Mouse (Mus musculus): Measurements from ENCODE around the gene Gipc2. TPM values are rescaled to one million over a fixed set of nuclear protein-coding genes. Genes with fewer than 3 reads are reported as not detected.
"Not testable (repeated sequence)": the region's sequence is repeated elsewhere in the genome, so short reads cannot be mapped to it uniquely, and the experiment has no call there.

The Gipc2 gene
- polyA plus RNA-seq, 1 experiment, result 1.9 TPM

GRCm38 (mm10) chr3:152204577-152204976 is 38.5 kb upstream of the Gipc2 start:
- Histone ChIP-seq H3K27ac (ENCODE audit: insufficient read depth, low read length) (no peak overlapping the region), H3K4me1 (ENCODE audit: control insufficient read depth, insufficient read depth, low read length) (peaks cover 6% of the 10 kb centered on the region; the same call in 1 of the 2 replicates), H3K4me3 (ENCODE audit: insufficient read depth, low read length) (no peak overlapping the region)
- no peak for TF ChIP-seq POLR2A (IDR thresholded peaks at IDR 0.05; ENCODE audit: low read depth, low read length)
- TF ChIP-seq CTCF (IDR thresholded peaks at IDR 0.05; ENCODE audit: borderline replicate concordance, insufficient read depth, low read length), result no peak

- Histone ChIP-seq H3K4me1 (ENCODE audit: control insufficient read depth, insufficient read depth, low read length) (peaks cover 6% of the 10 kb centered on the region; the same call in 1 of the 2 replicates), H3K27ac (ENCODE audit: insufficient read depth, low read length) (no peak overlapping the region), H3K4me3 (ENCODE audit: insufficient read depth, low read length) (no peak overlapping the region)
- TF ChIP-seq CTCF (IDR thresholded peaks at IDR 0.05; ENCODE audit: borderline replicate concordance, insufficient read depth, low read length) (no peak), POLR2A (IDR thresholded peaks at IDR 0.05; ENCODE audit: low read depth, low read length) (no peak)
Observed at GRCm38 (mm10) chr3:152203996-152204395, 38.0 kb upstream of the Gipc2 start.

- no peak for TF ChIP-seq CTCF (IDR thresholded peaks at IDR 0.05; ENCODE audit: borderline replicate concordance, insufficient read depth, low read length)
- no peak for TF ChIP-seq POLR2A (IDR thresholded peaks at IDR 0.05; ENCODE audit: low read depth, low read length)
Observed at GRCm38 (mm10) chr3:152203411-152203810, 37.4 kb upstream of the Gipc2 start.

GRCm38 (mm10) chr3:152202942-152203341 is 36.9 kb upstream of the Gipc2 start:
- Histone ChIP-seq H3K4me3 (ENCODE audit: insufficient read depth, low read length) (no peak overlapping the region), H3K4me1 (ENCODE audit: control insufficient read depth, insufficient read depth, low read length) (peaks cover 3% of the 10 kb centered on the region; the same call in 1 of the 2 replicates), H3K27ac (ENCODE audit: insufficient read depth, low read length) (no peak overlapping the region)
- TF ChIP-seq CTCF (IDR thresholded peaks at IDR 0.05; ENCODE audit: borderline replicate concordance, insufficient read depth, low read length), result no peak

More at GRCm38 (mm10) chr3:152203411-152203810, 37.4 kb upstream of the Gipc2 start:
- Histone ChIP-seq H3K4me1 (ENCODE audit: control insufficient read depth, insufficient read depth, low read length) (peaks cover 4% of the 10 kb centered on the region; the same call in 1 of the 2 replicates), H3K27ac (ENCODE audit: insufficient read depth, low read length) (no peak overlapping the region), H3K4me3 (ENCODE audit: insufficient read depth, low read length) (no peak overlapping the region)

- Histone ChIP-seq H3K4me3 (ENCODE audit: insufficient read depth, low read length) (no peak overlapping the region), H3K4me1 (ENCODE audit: control insufficient read depth, insufficient read depth, low read length) (no peaks in the 10 kb centered on the region), H3K27ac (ENCODE audit: insufficient read depth, low read length) (no peak overlapping the region)
- no peak for TF ChIP-seq CTCF (IDR thresholded peaks at IDR 0.05; ENCODE audit: borderline replicate concordance, insufficient read depth, low read length)
- TF ChIP-seq POLR2A (IDR thresholded peaks at IDR 0.05; ENCODE audit: low read depth, low read length), result no peak
Observed at GRCm38 (mm10) chr3:152201651-152202050, 35.6 kb upstream of the Gipc2 start.

- Histone ChIP-seq H3K27ac (ENCODE audit: insufficient read depth, low read length) (no peak overlapping the region), H3K4me1 (ENCODE audit: control insufficient read depth, insufficient read depth, low read length) (no peaks in the 10 kb centered on the region), H3K4me3 (ENCODE audit: insufficient read depth, low read length) (no peak overlapping the region)
- TF ChIP-seq POLR2A (IDR thresholded peaks at IDR 0.05; ENCODE audit: low read depth, low read length), result no peak
Observed at GRCm38 (mm10) chr3:152201181-152201580, 35.2 kb upstream of the Gipc2 start.

- Histone ChIP-seq H3K4me3 (ENCODE audit: insufficient read depth, low read length) (no peak overlapping the region), H3K27ac (ENCODE audit: insufficient read depth, low read length) (no peak overlapping the region), H3K4me1 (ENCODE audit: control insufficient read depth, insufficient read depth, low read length) (no peaks in the 10 kb centered on the region)
- TF ChIP-seq CTCF (IDR thresholded peaks at IDR 0.05; ENCODE audit: borderline replicate concordance, insufficient read depth, low read length), result no peak
- TF ChIP-seq POLR2A (IDR thresholded peaks at IDR 0.05; ENCODE audit: low read depth, low read length), result no peak
Observed at GRCm38 (mm10) chr3:152199125-152199524, 33.1 kb upstream of the Gipc2 start.

GRCm38 (mm10) chr3:152197246-152197645 is 31.2 kb upstream of the Gipc2 start:
- H3K4me3 ChIP-seq (ENCODE audit: insufficient read depth, low read length); H3K27ac ChIP-seq (ENCODE audit: insufficient read depth, low read length); H3K4me1 ChIP-seq (ENCODE audit: control insufficient read depth, insufficient read depth, low read length): not testable (repeated sequence)

GRCm38 (mm10) chr3:152193635-152194097 is 27.6 kb upstream of the Gipc2 start:
- H3K4me3 ChIP-seq (ENCODE audit: insufficient read depth, low read length), result peak overlapping the region; percentile 76
- TF ChIP-seq CTCF (IDR thresholded peaks at IDR 0.05; ENCODE audit: borderline replicate concordance, insufficient read depth, low read length) (no peak), POLR2A (IDR thresholded peaks at IDR 0.05; ENCODE audit: low read depth, low read length) (peak; percentile 99)
- H3K4me1 ChIP-seq (ENCODE audit: control insufficient read depth, insufficient read depth, low read length), result peaks cover 2% of the 10 kb centered on the region; the same call in 1 of the 2 replicates
- H3K27ac ChIP-seq (ENCODE audit: insufficient read depth, low read length), result peak overlapping the region; percentile 82

- peaks cover 2% of the 10 kb centered on the region; the same call in 1 of the 2 replicates for H3K4me1 ChIP-seq (ENCODE audit: control insufficient read depth, insufficient read depth, low read length)
- peak overlapping the region; percentile 82 for H3K27ac ChIP-seq (ENCODE audit: insufficient read depth, low read length)
- peak overlapping the region; percentile 76 for H3K4me3 ChIP-seq (ENCODE audit: insufficient read depth, low read length)
- TF ChIP-seq CTCF (IDR thresholded peaks at IDR 0.05; ENCODE audit: borderline replicate concordance, insufficient read depth, low read length), result no peak
- TF ChIP-seq POLR2A (IDR thresholded peaks at IDR 0.05; ENCODE audit: low read depth, low read length), result no peak
Observed at GRCm38 (mm10) chr3:152193177-152193576, 27.1 kb upstream of the Gipc2 start.

All from embryonic fibroblast, embryonic 13.5 days (primary cell).